ENCODE assay signal across 8 mouse cellular contexts in the genomic region with DNA sequence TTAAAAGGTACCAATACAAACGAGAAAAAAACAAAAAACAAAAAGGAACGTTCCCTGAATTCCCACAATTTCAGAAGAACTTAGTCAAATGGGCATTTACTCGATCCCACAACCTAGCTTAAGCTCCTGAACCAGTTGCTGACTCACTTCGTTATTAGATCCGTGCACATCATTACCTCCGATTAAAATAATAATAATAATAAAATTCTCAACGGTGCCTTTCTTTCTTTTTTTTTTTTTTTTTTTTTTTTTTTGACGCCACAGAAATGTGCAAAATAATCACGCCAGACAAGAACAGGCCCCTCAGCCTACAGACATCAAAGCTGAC. TPM values are rescaled to one million over a fixed set of nuclear protein-coding genes. Genes with fewer than 3 reads are reported as not detected.
DNase-seq lines count a peak whose midpoint lies in the region; ATAC-seq lines count a peak whose summit lies in the region.

No protein-coding gene starts in this region.

- H3K9ac ChIP-seq in kidney, embryonic 16.5 days (replicated peaks; ENCODE audit: low read length): peak overlapping the region; percentile 99
- peak overlapping the region; percentile 98 for H3K9ac ChIP-seq in hindbrain, embryonic 16.5 days (ENCODE audit: low read depth, low read length)
- H3K9ac ChIP-seq in midbrain, embryonic 15.5 days: peak overlapping the region; percentile 93

- WGBS in kidney, embryonic 16.5 days: 2% methylated on average over 9 of the region's 9 CpGs
- under 1% methylated on average over 9 of the region's 9 CpGs for WGBS in hindbrain, embryonic 16.5 days
- WGBS in midbrain, embryonic 15.5 days: 2% methylated on average over 9 of the region's 9 CpGs

- peak overlapping the region; percentile 95 for H3K4me3 ChIP-seq in kidney, embryonic 16.5 days (ENCODE audit: low read length)
- peak overlapping the region; percentile 82 for H3K4me3 ChIP-seq in hindbrain, embryonic 16.5 days (ENCODE audit: low read length)
- H3K4me3 ChIP-seq in midbrain, embryonic 15.5 days: peak overlapping the region; percentile 83

- no peaks in the 10 kb centered on the region for H3K9me3 ChIP-seq in kidney, embryonic 16.5 days (ENCODE audit: low read length)
- H3K9me3 ChIP-seq in hindbrain, embryonic 16.5 days (ENCODE audit: control insufficient read depth, low read length): no peaks in the 10 kb centered on the region
- no peaks in the 10 kb centered on the region for H3K9me3 ChIP-seq in midbrain, embryonic 15.5 days

- peaks cover 22% of the 10 kb centered on the region; the same call in 1 of the 2 replicates for H3K4me1 ChIP-seq in kidney, embryonic 16.5 days (ENCODE audit: insufficient read depth, low read length)
- peaks cover 5% of the 10 kb centered on the region for H3K4me1 ChIP-seq in hindbrain, embryonic 16.5 days (ENCODE audit: control insufficient read depth, insufficient read depth, low read depth, low read length)
- peaks cover 17% of the 10 kb centered on the region for H3K4me1 ChIP-seq in midbrain, embryonic 15.5 days

- 0 out of 2 replicates have a peak, but pooled peaks cover 3% of the 10 kb centered on the region for H3K36me3 ChIP-seq in kidney, embryonic 16.5 days (ENCODE audit: insufficient read depth, low read length)
- no peaks in the 10 kb centered on the region for H3K36me3 ChIP-seq in hindbrain, embryonic 16.5 days (ENCODE audit: control insufficient read depth, insufficient read depth, low read length)
- no peaks in the 10 kb centered on the region for H3K36me3 ChIP-seq in midbrain, embryonic 15.5 days (replicated peaks)

- H3K4me2 ChIP-seq in kidney, embryonic 16.5 days (replicated peaks; ENCODE audit: low read depth, low read length): peak overlapping the region; percentile 59
- peak overlapping the region; percentile 74 for H3K4me2 ChIP-seq in hindbrain, embryonic 16.5 days (ENCODE audit: low read length)
- peak overlapping the region; percentile 96 for H3K4me2 ChIP-seq in midbrain, embryonic 15.5 days

- DNase-seq in kidney, postnatal 10 days: no peak
- peak; percentile 35 for DNase-seq in c-Kit-positive CD71-positive TER-119-positive erythroid progenitor cells, embryonic 14.5 days (ENCODE audit: low spot score)
- DNase-seq in right cerebral cortex, postnatal 4 days: no peak
- DNase-seq in retina, embryonic 14.5 days (ENCODE audit: low spot score): no peak
- no peak for DNase-seq in cerebellum, adult 18-20 months

- ATAC-seq in kidney, embryonic 16.5 days (ENCODE audit: low FRiP score, low TSS enrichment): no peak
- no peak for ATAC-seq in hindbrain, embryonic 16.5 days
- ATAC-seq in midbrain, embryonic 15.5 days (replicated peaks): no peak

- peak overlapping the region; percentile 95 for H3K27ac ChIP-seq in kidney, embryonic 16.5 days (ENCODE audit: low read length)
- peak overlapping the region; percentile 94 for H3K27ac ChIP-seq in hindbrain, embryonic 16.5 days (ENCODE audit: low read depth, low read length)
- H3K27ac ChIP-seq in midbrain, embryonic 15.5 days: peak overlapping the region; percentile 94

- no peaks in the 10 kb centered on the region for H3K27me3 ChIP-seq in kidney, embryonic 16.5 days (ENCODE audit: insufficient read depth, low read length)
- no peaks in the 10 kb centered on the region for H3K27me3 ChIP-seq in hindbrain, embryonic 16.5 days (replicated peaks; ENCODE audit: control insufficient read depth, insufficient read depth, low read length)
- H3K27me3 ChIP-seq in midbrain, embryonic 15.5 days (replicated peaks): no peaks in the 10 kb centered on the region

RNA-seq across cellular contexts. Expression of a gene that starts 0.8 kb away (rescaled TPM):
- 25.0 and 28.2 TPM in 2 replicates for polyA plus RNA-seq in kidney, embryonic 16.5 days (2015; fragmentation: Nextera tagmentation; extraction: Ambion mirVana)
- 53.5 and 55.2 TPM in 2 replicates for polyA plus RNA-seq in hindbrain, embryonic 16.5 days (2015; fragmentation: Nextera tagmentation; extraction: Ambion mirVana)
- 52.9 and 57.5 TPM in 2 replicates for polyA plus RNA-seq in midbrain, embryonic 15.5 days (2015; fragmentation: Nextera tagmentation; extraction: Ambion mirVana)

RNA-seq across cellular contexts. Expression of a gene that starts 0.8 kb away (rescaled TPM):
- 24.7 and 28.2 TPM in 2 replicates for polyA plus RNA-seq in kidney, embryonic 16.5 days (2015; fragmentation: Nextera tagmentation; extraction: Ambion mirVana)
- 6.0 and 7.6 TPM in 2 replicates for polyA plus RNA-seq in hindbrain, embryonic 16.5 days (2015; fragmentation: Nextera tagmentation; extraction: Ambion mirVana)
- polyA plus RNA-seq in midbrain, embryonic 15.5 days (2015; fragmentation: Nextera tagmentation; extraction: Ambion mirVana): 6.0 and 6.5 TPM in 2 replicates
